Mouse (Mus musculus) cerebellum, adult 2 months (tissue): ENCODE results near the gene Hyal1.
"Not testable (repeated sequence)": the region's sequence is repeated elsewhere in the genome, so short reads cannot be mapped to it uniquely, and the experiment has no call there.

Source experiments
- CTCF ChIP-seq: fragments of 200-500 bp; IDR thresholded peaks from 2 replicates; pipeline ENCODE4 v1.5.1; 2011; ENCODE audit warnings: low read depth, mild to moderate bottlenecking, control low read depth, low read length, moderate library complexity, borderline replicate concordance; ENCODE audit not compliant: insufficient read depth
- POLR2A ChIP-seq: fragments of 200-500 bp; IDR thresholded peaks from 2 replicates; pipeline ENCODE4 v1.6.1; 2011; ENCODE audit warnings: low read length, control low read depth, borderline replicate concordance; ENCODE audit not compliant: insufficient read depth

- not testable (repeated sequence) for TF ChIP-seq POLR2A, CTCF
These were observed 3.0 kb upstream of the Hyal1 start for GRCm38 (mm10) chr9:107573774-107574173.
